Mouse (Mus musculus): ENCODE data around the gene Cpne8. TPM values are rescaled to one million over a fixed set of nuclear protein-coding genes. Genes with fewer than 3 reads are reported as not detected.
"Not testable (repeated sequence)": the region's sequence is repeated elsewhere in the genome, so short reads cannot be mapped to it uniquely, and the experiment has no call there.

Cpne8 gene
- polyA plus RNA-seq, 1 experiment from 2014 or later, result 10.0 TPM

- H3K9ac ChIP-seq, result no peak overlapping the region
- H3K4me1 ChIP-seq, result no peaks in the 10 kb centered on the region
- H3K27me3 ChIP-seq, result no peaks in the 10 kb centered on the region
- no peaks in the 10 kb centered on the region for H3K9me3 ChIP-seq
- no peak for ATAC-seq (ENCODE audit: insufficient number of reproducible peaks, insufficient read depth, low FRiP score, low TSS enrichment)
- H3K36me3 ChIP-seq, result no peaks in the 10 kb centered on the region
- H3K4me2 ChIP-seq (replicated peaks), result no peak overlapping the region
- 78% methylated on average over 4 of the region's 4 CpGs for WGBS
- no peak overlapping the region for H3K4me3 ChIP-seq
- no peak overlapping the region for H3K27ac ChIP-seq
Observed at GRCm38 (mm10) chr15:90663631-90664030, 15.6 kb downstream of the Cpne8 start.

GRCm38 (mm10) chr15:90660723-90661122, 18.5 kb downstream of the Cpne8 start:
- no peak overlapping the region for H3K9ac ChIP-seq
- H3K4me1 ChIP-seq, result no peaks in the 10 kb centered on the region
- H3K4me2 ChIP-seq (replicated peaks), result no peak overlapping the region
- WGBS, result 96% methylated on average over 3 of the region's 3 CpGs
- no peak for ATAC-seq (ENCODE audit: insufficient number of reproducible peaks, insufficient read depth, low FRiP score, low TSS enrichment)
- no peaks in the 10 kb centered on the region for H3K9me3 ChIP-seq
- H3K27ac ChIP-seq, result no peak overlapping the region
- no peaks in the 10 kb centered on the region for H3K27me3 ChIP-seq
- H3K36me3 ChIP-seq, result no peaks in the 10 kb centered on the region
- H3K4me3 ChIP-seq, result no peak overlapping the region

GRCm38 (mm10) chr15:90658053-90658452, 21.2 kb downstream of the Cpne8 start:
- Histone ChIP-seq H3K4me3 (no peak overlapping the region), H3K9me3 (no peaks in the 10 kb centered on the region), H3K27ac (no peak overlapping the region), H3K36me3 (no peaks in the 10 kb centered on the region), H3K4me2 (replicated peaks) (no peak overlapping the region), H3K4me1 (no peaks in the 10 kb centered on the region), H3K9ac (no peak overlapping the region), H3K27me3 (no peaks in the 10 kb centered on the region)
- WGBS, result 64% methylated on average over 2 of the region's 2 CpGs
- ATAC-seq (ENCODE audit: insufficient number of reproducible peaks, insufficient read depth, low FRiP score, low TSS enrichment), result no peak

DNA sequence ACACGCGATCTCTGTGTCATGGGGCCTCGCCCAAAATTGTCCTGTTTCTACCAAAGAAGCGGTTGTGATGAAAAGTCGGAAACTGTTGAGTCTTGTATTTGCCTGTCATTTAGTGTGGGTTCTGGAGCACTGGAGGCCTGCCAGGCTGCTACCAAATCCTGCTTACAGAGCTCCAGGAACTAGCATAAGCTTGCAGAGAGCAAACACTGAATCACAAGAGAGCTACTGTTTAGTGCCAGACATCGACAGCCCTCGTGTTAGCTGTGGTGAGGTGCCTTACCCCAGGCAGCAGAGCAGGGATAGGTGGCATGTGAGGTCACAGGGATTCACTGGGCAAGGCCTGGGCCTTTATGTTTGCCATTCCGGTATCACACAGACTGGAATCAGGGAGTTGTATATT, 22.7 kb downstream of the Cpne8 start:
- Histone ChIP-seq H3K4me2 (replicated peaks) (no peak overlapping the region), H3K9me3 (no peaks in the 10 kb centered on the region), H3K36me3 (no peaks in the 10 kb centered on the region), H3K4me1 (no peaks in the 10 kb centered on the region), H3K27me3 (no peaks in the 10 kb centered on the region), H3K4me3 (no peak overlapping the region), H3K27ac (no peak overlapping the region), H3K9ac (no peak overlapping the region)
- 78% methylated on average over 8 of the region's 8 CpGs for WGBS
- no peak for ATAC-seq (ENCODE audit: insufficient number of reproducible peaks, insufficient read depth, low FRiP score, low TSS enrichment)

DNA sequence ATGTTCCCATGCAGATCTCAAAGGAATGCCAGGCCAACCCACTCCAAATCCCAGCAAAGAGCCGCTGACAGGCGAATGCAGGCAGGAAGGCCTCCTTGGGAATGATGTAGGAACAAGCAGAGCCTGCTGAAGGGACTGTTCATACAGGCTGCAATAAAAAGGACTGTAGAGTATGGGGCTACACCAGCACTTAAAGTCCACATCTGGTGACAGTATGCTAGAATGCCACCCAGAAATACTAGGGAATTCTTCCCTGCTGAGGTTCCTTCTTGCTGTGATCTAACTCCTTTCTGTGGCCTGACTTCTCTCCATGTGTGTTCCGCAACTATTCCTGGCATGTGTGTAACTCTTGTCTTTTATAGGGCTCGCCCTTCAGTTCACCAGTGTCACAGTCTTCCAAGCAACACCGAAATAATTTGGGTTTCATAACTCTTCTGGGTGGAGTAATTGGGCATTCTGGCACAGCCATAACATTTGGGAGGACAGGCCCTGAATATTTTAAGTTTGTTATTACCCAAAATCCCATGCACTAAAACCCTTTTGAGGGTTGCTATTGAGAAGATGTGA, 32.1 kb downstream of the Cpne8 start:
- Histone ChIP-seq H3K9ac (no peak overlapping the region), H3K4me1 (no peaks in the 10 kb centered on the region), H3K27me3 (no peaks in the 10 kb centered on the region), H3K9me3 (no peaks in the 10 kb centered on the region), H3K4me3 (no peak overlapping the region), H3K27ac (no peak overlapping the region), H3K36me3 (no peaks in the 10 kb centered on the region), H3K4me2 (replicated peaks) (no peak overlapping the region)
- ATAC-seq (ENCODE audit: insufficient number of reproducible peaks, insufficient read depth, low FRiP score, low TSS enrichment), result no peak
- 79% methylated on average over 5 of the region's 5 CpGs for WGBS

DNA sequence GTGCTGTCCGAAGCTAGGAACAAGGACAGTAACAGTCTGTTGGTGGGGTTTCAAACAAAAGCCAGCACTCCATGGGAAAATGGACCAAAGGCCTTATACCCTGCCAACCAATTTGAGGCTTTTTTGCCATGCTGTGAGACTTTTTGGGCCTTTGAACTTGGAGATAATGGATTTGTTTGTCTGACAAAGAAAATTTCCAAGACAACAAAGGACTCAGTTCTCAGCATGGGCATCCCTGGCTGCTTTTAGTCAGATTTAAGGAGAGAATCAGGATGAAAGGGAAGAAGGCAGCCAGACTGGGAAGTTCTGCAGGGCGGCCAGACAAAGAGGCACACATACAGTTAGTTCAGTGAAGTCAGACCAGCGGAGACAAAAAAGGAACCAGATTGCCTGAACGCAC, 32.9 kb downstream of the Cpne8 start:
- Histone ChIP-seq H3K4me3 (no peak overlapping the region), H3K4me1 (no peaks in the 10 kb centered on the region), H3K4me2 (replicated peaks) (no peak overlapping the region), H3K27me3 (no peaks in the 10 kb centered on the region), H3K27ac (no peak overlapping the region), H3K9me3 (no peaks in the 10 kb centered on the region), H3K9ac (no peak overlapping the region), H3K36me3 (no peaks in the 10 kb centered on the region)
- 66% methylated on average over 4 of the region's 4 CpGs for WGBS
- ATAC-seq (ENCODE audit: insufficient number of reproducible peaks, insufficient read depth, low FRiP score, low TSS enrichment), result no peak

DNA sequence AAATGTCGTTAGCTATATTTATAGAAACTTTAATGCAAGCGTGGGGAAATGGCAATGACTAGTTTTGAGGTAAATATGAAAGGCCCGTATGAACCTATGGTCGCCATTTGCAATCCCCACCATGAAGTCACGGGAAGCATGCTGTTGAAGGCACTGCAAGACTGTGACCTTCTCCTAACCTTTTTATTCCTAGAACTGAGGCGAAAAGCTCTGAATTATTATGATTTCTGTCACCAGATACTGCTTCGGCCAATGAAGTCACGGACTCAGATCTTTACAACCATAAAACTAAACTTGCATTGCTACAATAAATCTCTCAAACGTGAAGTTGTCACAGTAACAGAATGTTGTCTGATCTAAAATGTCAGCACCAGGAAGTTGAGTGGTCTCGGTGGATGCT, 33.4 kb downstream of the Cpne8 start:
- Histone ChIP-seq H3K4me2 (replicated peaks) (no peak overlapping the region), H3K27ac (no peak overlapping the region), H3K27me3 (no peaks in the 10 kb centered on the region), H3K9ac (no peak overlapping the region), H3K9me3 (no peaks in the 10 kb centered on the region), H3K4me1 (no peaks in the 10 kb centered on the region), H3K36me3 (no peaks in the 10 kb centered on the region), H3K4me3 (no peak overlapping the region)
- no peak for ATAC-seq (ENCODE audit: insufficient number of reproducible peaks, insufficient read depth, low FRiP score, low TSS enrichment)
- 87% methylated on average over 10 of the region's 10 CpGs for WGBS

- Histone ChIP-seq H3K27ac (no peak overlapping the region), H3K27me3 (no peaks in the 10 kb centered on the region), H3K4me1 (no peaks in the 10 kb centered on the region), H3K9me3 (no peaks in the 10 kb centered on the region), H3K9ac (no peak overlapping the region), H3K4me2 (replicated peaks) (no peak overlapping the region), H3K4me3 (no peak overlapping the region), H3K36me3 (no peaks in the 10 kb centered on the region)
- ATAC-seq (ENCODE audit: insufficient number of reproducible peaks, insufficient read depth, low FRiP score, low TSS enrichment), result no peak
- 84% methylated on average over 5 of the region's 5 CpGs for WGBS
Observed at GRCm38 (mm10) chr15:90624201-90624600, 55.0 kb downstream of the Cpne8 start.

- Histone ChIP-seq H3K4me2 (replicated peaks) (no peak overlapping the region), H3K27me3 (no peaks in the 10 kb centered on the region), H3K9ac (no peak overlapping the region), H3K4me1 (no peaks in the 10 kb centered on the region), H3K36me3 (no peaks in the 10 kb centered on the region), H3K9me3 (no peaks in the 10 kb centered on the region), H3K27ac (no peak overlapping the region), H3K4me3 (no peak overlapping the region)
- WGBS, result 90% methylated on average over 3 of the region's 3 CpGs
- no peak for ATAC-seq (ENCODE audit: insufficient number of reproducible peaks, insufficient read depth, low FRiP score, low TSS enrichment)
Observed at GRCm38 (mm10) chr15:90622005-90622404, 57.2 kb downstream of the Cpne8 start.

- no peak overlapping the region for H3K27ac ChIP-seq
- 53% methylated on average over 4 of the region's 4 CpGs for whole genome bisulfite sequencing
- H3K9ac ChIP-seq, result no peak overlapping the region
- no peak overlapping the region for H3K4me3 ChIP-seq
- no peaks in the 10 kb centered on the region for H3K27me3 ChIP-seq
- H3K36me3 ChIP-seq, result no peaks in the 10 kb centered on the region
- 0 out of 2 replicates have a peak, but pooled peaks cover 3% of the 10 kb centered on the region for H3K4me1 ChIP-seq
- no peaks in the 10 kb centered on the region for H3K9me3 ChIP-seq
- no peak overlapping the region for H3K4me2 ChIP-seq (replicated peaks)
- ATAC-seq (ENCODE audit: insufficient number of reproducible peaks, insufficient read depth, low FRiP score, low TSS enrichment), result no peak
Observed at GRCm38 (mm10) chr15:90619736-90620135, 59.5 kb downstream of the Cpne8 start.

- no peak for ATAC-seq (ENCODE audit: insufficient number of reproducible peaks, insufficient read depth, low FRiP score, low TSS enrichment)
- H3K9ac ChIP-seq, result no peak overlapping the region
- no peaks in the 10 kb centered on the region for H3K36me3 ChIP-seq
Observed at GRCm38 (mm10) chr15:90616116-90616798, 63.0 kb downstream of the Cpne8 start.

DNA sequence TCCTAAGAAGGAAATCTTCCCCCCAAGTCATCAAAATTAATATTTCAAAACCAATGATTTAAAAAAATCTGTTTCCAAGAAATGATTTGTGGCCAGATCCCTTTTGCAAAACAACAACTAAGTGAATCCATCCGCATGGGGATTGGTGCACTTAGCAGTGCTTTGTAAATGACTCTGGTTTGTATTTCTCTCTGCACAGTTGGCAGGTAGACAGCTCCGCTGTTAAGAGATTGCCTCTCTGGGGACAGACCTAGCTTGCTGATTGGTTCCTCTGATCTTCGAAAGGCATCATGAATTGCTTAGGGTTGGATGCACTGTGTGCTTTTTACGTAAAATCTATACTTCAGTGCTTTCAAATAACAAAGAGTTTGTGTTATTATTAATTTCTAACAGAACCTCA, 68.5 kb downstream of the Cpne8 start:
- 52% methylated on average over 4 of the region's 4 CpGs for WGBS
- not testable (repeated sequence) for H3K4me3 ChIP-seq; H3K4me1 ChIP-seq; H3K9me3 ChIP-seq; H3K27me3 ChIP-seq; H3K4me2 ChIP-seq (replicated peaks); H3K27ac ChIP-seq; H3K36me3 ChIP-seq; ATAC-seq (ENCODE audit: insufficient number of reproducible peaks, insufficient read depth, low FRiP score, low TSS enrichment); H3K9ac ChIP-seq

More at GRCm38 (mm10) chr15:90616116-90616798, 63.0 kb downstream of the Cpne8 start:
- Histone ChIP-seq H3K4me1 (0 out of 2 replicates have a peak, but pooled peaks cover 3% of the 10 kb centered on the region), H3K27ac (no peak overlapping the region), H3K27me3 (no peaks in the 10 kb centered on the region), H3K4me2 (replicated peaks) (no peak overlapping the region), H3K4me3 (no peak overlapping the region), H3K9me3 (no peaks in the 10 kb centered on the region)
- 71% methylated on average over 8 of the region's 8 CpGs for WGBS

Data from embryonic facial prominence, embryonic 12.5 days (tissue).